Mouse (Mus musculus) neural tube, embryonic 13.5 days (tissue): ENCODE results near the gene Ntn4. TPM values are rescaled to one million over a fixed set of nuclear protein-coding genes. Genes with fewer than 3 reads are reported as not detected.

Source experiments
- ATAC-seq: fragments of 200-750 bp; cut with Nextera tagmentation; 2 replicates; pipeline ENCODE4 v1.8.0; 2017; ENCODE audit warnings: low read depth, mild to moderate bottlenecking, moderate TSS enrichment, moderate library complexity
- H3K27ac ChIP-seq: fragments of 300-500 bp; sonication (generic); replicated peaks from 2 replicates; pipeline ENCODE4 v1.5.1; 2015; ENCODE audit warnings: moderate library complexity, mild to moderate bottlenecking, inconsistent platforms
- H3K27me3 ChIP-seq: fragments of 300-500 bp; sonication (generic); 2 replicates; pipeline ENCODE4 v1.6.1; 2015; ENCODE audit warnings: mild to moderate bottlenecking, inconsistent platforms
- H3K36me3 ChIP-seq: fragments of 300-500 bp; sonication (generic); 2 replicates; pipeline ENCODE4 v1.6.1; 2015; ENCODE audit warnings: mild to moderate bottlenecking, inconsistent platforms
- H3K4me1 ChIP-seq: fragments of 300-500 bp; sonication (generic); replicated peaks from 2 replicates; pipeline ENCODE4 v1.6.1; 2015; ENCODE audit warnings: inconsistent platforms
- H3K4me2 ChIP-seq: fragments of 300-500 bp; sonication (generic); 2 replicates; pipeline ENCODE4 v1.6.1; 2015; ENCODE audit warnings: inconsistent platforms, mild to moderate bottlenecking, moderate library complexity
- H3K4me3 ChIP-seq: fragments of 300-500 bp; sonication (generic); 2 replicates; pipeline ENCODE4 v1.5.1; 2015; ENCODE audit warnings: mild to moderate bottlenecking, inconsistent platforms
- H3K9ac ChIP-seq: fragments of 300-500 bp; sonication (generic); 2 replicates; pipeline ENCODE4 v1.6.1; 2015; ENCODE audit warnings: moderate library complexity, mild to moderate bottlenecking, inconsistent platforms
- H3K9me3 ChIP-seq: fragments of 300-500 bp; sonication (generic); 2 replicates; pipeline ENCODE4 v1.6.1; 2016; ENCODE audit warnings: inconsistent platforms
- WGBS: fragments of 180-500 bp; shearing (Covaris S2); methylation state at CpG from one replicate; pipeline ENCODE4 v1.1.7; 2015; 5-methylcytosine and 5-hydroxymethylcytosine counted together
- polyA plus RNA-seq: library from polyadenylated mRNA; unstranded; fragments of >200 nt; fragmentation: Nextera tagmentation; extraction: Ambion mirVana; gene quantifications from 2 replicates; pipeline ENCODE4 v1.2.1, GENCODE M21; 2015

The Ntn4 gene
- polyA plus RNA-seq: 0.81 and 0.93 TPM in 2 replicates

DNA sequence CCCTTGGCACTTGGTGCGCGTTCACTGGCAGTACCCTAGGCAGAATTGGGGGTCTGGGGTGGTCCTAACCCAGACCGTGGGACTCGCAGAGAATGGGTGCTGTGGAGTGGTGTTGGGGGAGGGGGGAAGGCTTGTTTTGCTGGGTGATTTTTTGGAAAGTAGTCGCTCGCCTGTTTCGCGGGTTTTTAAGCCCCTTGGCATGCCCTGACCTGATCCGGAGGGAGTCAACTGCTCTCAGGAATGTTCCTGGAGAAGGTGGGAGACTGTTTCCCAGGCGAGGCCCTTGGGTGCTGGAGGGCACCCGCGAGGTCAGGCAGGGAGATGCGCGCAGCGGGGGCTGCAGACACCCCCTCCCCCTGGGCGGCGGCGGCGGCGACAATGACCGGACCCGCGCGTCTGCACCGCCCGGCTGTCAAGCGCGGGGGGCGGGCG, at the start of gene Ntn4:
Ntn4 (plus strand) TSS at position 161 of the 432 bp plus-strand sequence.
- Histone ChIP-seq H3K9me3 (no peaks in the 10 kb centered on the region), H3K27ac (peak within 1 kb of the TSS; percentile 78), H3K9ac (peak within 1 kb of the TSS; percentile 92), H3K36me3 (0 out of 2 replicates have a peak, but pooled peaks cover 4% of the 10 kb centered on the region), H3K4me2 (peak within 1 kb of the TSS; percentile 72), H3K27me3 (peaks cover 16% of the 10 kb centered on the region; the same call in 1 of the 2 replicates), H3K4me1 (peaks cover 30% of the 10 kb centered on the region), H3K4me3 (peak within 1 kb of the TSS; percentile 85)
- no peak; the same call in 1 of the 2 replicates for ATAC-seq
- 5% methylated on average over 26 of the region's 30 CpGs for WGBS

DNA sequence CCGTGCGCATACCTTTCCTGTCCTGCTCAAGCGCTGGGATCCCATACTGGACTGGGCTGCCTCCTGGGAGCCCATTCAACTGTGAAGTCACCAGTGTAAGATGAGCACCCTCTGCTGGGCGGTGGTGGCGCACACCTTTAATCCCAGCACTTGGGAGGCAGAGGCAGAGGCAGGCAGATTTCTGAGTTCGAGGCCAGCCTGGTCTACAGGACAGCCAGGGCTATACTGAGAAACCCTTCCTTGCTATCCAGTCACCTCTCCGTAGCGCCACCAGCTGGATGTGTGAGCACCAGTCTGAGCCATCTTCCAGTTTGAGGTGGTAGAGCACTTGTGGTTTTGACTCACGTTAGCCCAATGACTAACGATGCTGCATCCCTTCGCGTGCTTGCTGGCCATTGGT, 48.0 kb upstream of the Ntn4 start:
- 60% methylated on average over 12 of the region's 12 CpGs for WGBS
- H3K4me1 ChIP-seq: peaks cover 18% of the 10 kb centered on the region
- no peak for ATAC-seq
- no peak overlapping the region for H3K27ac ChIP-seq
- no peak overlapping the region for H3K4me3 ChIP-seq
- no peaks in the 10 kb centered on the region for H3K9me3 ChIP-seq
- H3K36me3 ChIP-seq: no peaks in the 10 kb centered on the region
- no peak overlapping the region for H3K9ac ChIP-seq
- H3K27me3 ChIP-seq: peaks cover 5% of the 10 kb centered on the region; the same call in 1 of the 2 replicates
- no peak overlapping the region for H3K4me2 ChIP-seq

DNA sequence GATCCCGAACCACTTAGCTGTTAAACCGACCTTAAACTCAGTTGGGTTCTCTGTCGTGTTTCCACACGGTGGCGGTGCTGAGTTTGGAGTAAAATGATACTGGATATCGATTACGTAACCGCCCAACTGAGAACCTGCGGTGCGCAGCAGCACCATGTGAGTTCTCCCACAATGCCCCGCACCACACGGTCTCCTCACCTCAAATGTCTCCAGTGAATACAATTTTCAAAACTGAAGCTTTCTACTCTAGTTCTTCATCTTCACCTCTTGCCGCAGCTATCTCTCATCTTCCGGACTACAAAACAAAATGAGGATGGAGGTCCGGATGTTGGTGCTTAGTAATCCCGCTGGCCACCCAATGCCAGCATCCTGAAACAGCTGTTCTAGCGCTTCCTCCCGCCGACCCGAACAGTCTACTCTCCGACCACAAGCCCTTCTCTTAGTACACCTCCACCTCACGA, 46.4 kb upstream of the Ntn4 start:
- Histone ChIP-seq H3K9ac (peak overlapping the region; percentile 73), H3K27ac (no peak overlapping the region), H3K4me2 (peak overlapping the region; percentile 72), H3K4me3 (peak overlapping the region; percentile 40), H3K9me3 (no peaks in the 10 kb centered on the region), H3K4me1 (peaks cover 4% of the 10 kb centered on the region), H3K27me3 (peaks cover 5% of the 10 kb centered on the region; the same call in 1 of the 2 replicates), H3K36me3 (no peaks in the 10 kb centered on the region)
- ATAC-seq: peak; percentile 49
- WGBS: 2% methylated on average over 22 of the region's 22 CpGs

DNA sequence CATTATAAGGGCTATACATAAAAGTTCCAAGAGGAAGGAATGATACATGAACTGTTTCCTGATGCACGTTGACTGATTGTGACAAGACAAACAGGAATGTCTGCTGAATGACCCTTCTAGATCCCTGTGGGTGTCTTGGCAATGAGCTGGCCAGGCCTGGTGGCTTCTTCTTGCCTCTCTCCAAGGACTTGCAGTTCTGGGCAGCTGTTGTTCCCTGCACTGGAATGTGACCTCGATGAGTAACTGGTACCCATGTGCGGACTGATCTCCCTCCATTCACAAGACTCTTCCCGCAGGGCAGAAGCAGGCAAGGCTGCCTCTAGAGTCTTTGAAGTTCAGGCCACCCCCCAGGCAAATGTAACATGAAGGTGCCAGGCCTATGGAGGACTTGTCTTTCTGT, 44.6 kb upstream of the Ntn4 start:
- Histone ChIP-seq H3K36me3 (no peaks in the 10 kb centered on the region), H3K9me3 (no peaks in the 10 kb centered on the region), H3K9ac (no peak overlapping the region), H3K4me3 (no peak overlapping the region), H3K27ac (no peak overlapping the region), H3K4me2 (no peak overlapping the region), H3K4me1 (no peaks in the 10 kb centered on the region; the same call in 1 of the 2 replicates), H3K27me3 (peaks cover 5% of the 10 kb centered on the region; the same call in 1 of the 2 replicates)
- 66% methylated on average over 4 of the region's 4 CpGs for WGBS
- no peak for ATAC-seq

GRCm38 (mm10) chr10:93596641-93597040, 43.8 kb upstream of the Ntn4 start:
- Histone ChIP-seq H3K4me3 (no peak overlapping the region), H3K9ac (no peak overlapping the region), H3K9me3 (no peaks in the 10 kb centered on the region), H3K36me3 (no peaks in the 10 kb centered on the region), H3K4me1 (no peaks in the 10 kb centered on the region; the same call in 1 of the 2 replicates), H3K27ac (no peak overlapping the region), H3K27me3 (peaks cover 5% of the 10 kb centered on the region; the same call in 1 of the 2 replicates), H3K4me2 (no peak overlapping the region)
- 86% methylated on average over 3 of the region's 3 CpGs for WGBS
- ATAC-seq: no peak

- Histone ChIP-seq H3K9me3 (no peaks in the 10 kb centered on the region), H3K27ac (no peak overlapping the region), H3K36me3 (no peaks in the 10 kb centered on the region), H3K9ac (no peak overlapping the region), H3K4me2 (no peak overlapping the region), H3K27me3 (no peaks in the 10 kb centered on the region), H3K4me3 (no peak overlapping the region), H3K4me1 (no peaks in the 10 kb centered on the region)
- 88% methylated on average over 5 of the region's 5 CpGs for WGBS
- ATAC-seq: no peak
Measured at GRCm38 (mm10) chr10:93602309-93602708, 38.2 kb upstream of the Ntn4 start.

DNA sequence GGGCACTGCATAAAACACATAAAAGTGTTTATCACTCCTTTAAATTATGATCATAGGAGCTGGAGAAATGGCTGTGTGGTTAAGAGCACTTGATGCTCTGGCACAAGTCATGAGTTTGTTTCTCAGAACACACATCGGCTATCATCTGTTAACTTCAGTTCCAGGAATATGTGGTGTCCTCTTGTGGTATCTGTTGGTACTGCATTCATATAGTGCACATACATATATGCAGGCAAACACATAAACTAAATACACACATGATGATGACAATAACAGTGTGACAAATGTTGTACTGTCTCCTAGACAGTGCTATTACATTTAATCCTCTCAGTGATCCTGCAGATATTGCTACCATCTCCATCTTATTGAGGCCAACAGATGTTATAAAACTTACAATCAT, 37.2 kb upstream of the Ntn4 start:
- Histone ChIP-seq H3K27me3 (no peaks in the 10 kb centered on the region), H3K36me3 (no peaks in the 10 kb centered on the region), H3K27ac (no peak overlapping the region), H3K9ac (no peak overlapping the region), H3K4me3 (no peak overlapping the region), H3K4me1 (no peaks in the 10 kb centered on the region), H3K9me3 (no peaks in the 10 kb centered on the region), H3K4me2 (no peak overlapping the region)
- ATAC-seq: no peak
- WGBS: 96% methylated on average over 1 of the region's 1 CpGs

GRCm38 (mm10) chr10:93606326-93606725, 34.2 kb upstream of the Ntn4 start:
- Histone ChIP-seq H3K4me2 (no peak overlapping the region), H3K4me3 (no peak overlapping the region), H3K27ac (no peak overlapping the region), H3K4me1 (no peaks in the 10 kb centered on the region), H3K36me3 (no peaks in the 10 kb centered on the region), H3K27me3 (no peaks in the 10 kb centered on the region), H3K9me3 (no peaks in the 10 kb centered on the region), H3K9ac (no peak overlapping the region)
- 93% methylated on average over 9 of the region's 9 CpGs for WGBS
- ATAC-seq: no peak

GRCm38 (mm10) chr10:93608051-93608450, 32.4 kb upstream of the Ntn4 start:
- H3K4me3 ChIP-seq: no peak overlapping the region
- no peaks in the 10 kb centered on the region for H3K27me3 ChIP-seq
- no peaks in the 10 kb centered on the region for H3K36me3 ChIP-seq
- 54% methylated on average over 9 of the region's 9 CpGs for WGBS
- H3K27ac ChIP-seq: no peak overlapping the region
- ATAC-seq: no peak
- no peaks in the 10 kb centered on the region for H3K9me3 ChIP-seq
- no peak overlapping the region for H3K4me2 ChIP-seq
- H3K9ac ChIP-seq: no peak overlapping the region
- no peaks in the 10 kb centered on the region for H3K4me1 ChIP-seq

- no peaks in the 10 kb centered on the region for H3K36me3 ChIP-seq
- WGBS: 92% methylated on average over 7 of the region's 7 CpGs
- H3K4me1 ChIP-seq: no peaks in the 10 kb centered on the region
- no peak overlapping the region for H3K27ac ChIP-seq
- ATAC-seq: no peak
- no peaks in the 10 kb centered on the region for H3K9me3 ChIP-seq
- no peak overlapping the region for H3K4me2 ChIP-seq
- H3K4me3 ChIP-seq: no peak overlapping the region
- no peaks in the 10 kb centered on the region for H3K27me3 ChIP-seq
- no peak overlapping the region for H3K9ac ChIP-seq
Measured at GRCm38 (mm10) chr10:93609236-93609635, 31.2 kb upstream of the Ntn4 start.

DNA sequence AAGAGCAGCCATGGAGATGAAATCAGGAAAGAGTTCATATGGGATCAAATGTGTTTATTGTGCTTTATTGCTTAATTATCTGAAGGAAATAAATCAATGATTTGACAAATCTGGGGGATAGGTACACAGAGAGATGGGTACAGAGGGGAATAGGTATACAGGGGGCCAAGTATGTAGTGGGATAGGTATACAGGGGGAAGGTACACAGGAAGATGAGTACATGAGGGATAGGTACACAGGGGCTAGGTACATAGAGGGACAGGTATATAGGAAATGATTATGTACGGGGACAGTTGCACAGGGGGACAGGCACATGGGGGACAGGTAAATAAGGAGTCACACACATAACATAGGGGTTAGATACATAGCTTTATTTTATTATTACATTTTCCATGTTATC, 29.6 kb upstream of the Ntn4 start:
- H3K27me3 ChIP-seq: no peaks in the 10 kb centered on the region
- H3K9me3 ChIP-seq: no peaks in the 10 kb centered on the region
- H3K4me3 ChIP-seq: no peak overlapping the region
- ATAC-seq: peak; percentile 67
- 92% methylated on average over 1 of the region's 1 CpGs for WGBS
- no peaks in the 10 kb centered on the region for H3K4me1 ChIP-seq
- H3K9ac ChIP-seq: no peak overlapping the region
- H3K4me2 ChIP-seq: no peak overlapping the region
- H3K27ac ChIP-seq: no peak overlapping the region
- H3K36me3 ChIP-seq: no peaks in the 10 kb centered on the region

DNA sequence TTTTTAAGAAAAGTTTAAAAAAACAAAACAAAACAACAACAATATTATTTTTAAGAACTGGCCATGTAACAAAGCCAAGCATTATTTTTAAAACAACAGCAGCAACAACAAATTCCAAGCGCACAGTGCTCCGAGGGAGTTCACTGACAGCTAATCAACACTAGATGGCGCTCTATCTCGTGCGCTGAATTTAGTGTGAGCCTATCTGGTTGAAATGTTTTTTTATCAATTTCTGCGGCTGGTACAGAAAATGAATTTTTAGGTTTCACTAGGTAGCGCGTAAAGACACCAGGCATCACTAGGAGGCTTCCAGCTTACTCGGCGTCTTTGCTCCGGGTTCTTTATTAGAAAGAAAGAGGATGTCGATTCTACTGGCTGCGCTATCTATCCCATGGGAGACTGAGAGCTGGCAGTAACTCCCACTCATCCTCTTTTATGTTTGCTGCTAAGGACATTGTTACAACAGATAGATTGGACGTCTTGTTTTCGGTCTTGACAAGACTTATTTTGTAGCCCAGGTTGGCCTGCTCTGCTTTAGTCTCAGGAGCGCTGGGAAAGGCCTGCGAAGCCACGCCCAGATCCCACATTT, 29.0 kb upstream of the Ntn4 start:
- Histone ChIP-seq H3K27ac (no peak overlapping the region), H3K4me3 (peak overlapping the region; percentile 26), H3K4me1 (no peaks in the 10 kb centered on the region), H3K4me2 (peak overlapping the region; percentile 45), H3K27me3 (no peaks in the 10 kb centered on the region), H3K9ac (peak overlapping the region; percentile 47; the same call in 1 of the 2 replicates), H3K36me3 (no peaks in the 10 kb centered on the region), H3K9me3 (no peaks in the 10 kb centered on the region)
- WGBS: 44% methylated on average over 18 of the region's 18 CpGs
- peak; percentile 49; the same call in 1 of the 2 replicates for ATAC-seq

DNA sequence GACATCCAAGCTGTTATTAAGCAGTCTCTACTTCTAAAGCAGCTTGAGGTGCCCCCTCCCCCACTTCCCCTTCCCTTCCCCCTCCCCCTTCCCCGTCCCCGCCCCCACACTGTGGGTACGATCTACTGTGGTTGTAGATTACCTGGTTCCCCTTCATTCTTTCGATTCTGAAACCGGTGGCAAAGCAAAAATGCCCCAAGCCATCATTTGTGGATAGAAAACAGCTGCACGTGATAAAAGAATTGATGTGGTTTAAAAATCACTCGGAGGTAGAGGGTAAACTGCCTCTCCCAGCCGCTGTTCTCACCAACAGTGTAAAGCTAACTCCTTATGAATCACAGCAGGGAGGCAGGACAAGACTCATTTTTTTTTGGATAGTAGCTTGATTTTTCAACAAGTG, 25.6 kb upstream of the Ntn4 start:
- no peaks in the 10 kb centered on the region for H3K9me3 ChIP-seq
- WGBS: 82% methylated on average over 8 of the region's 8 CpGs
- no peak overlapping the region for H3K9ac ChIP-seq

More for the DNA sequence above, 25.6 kb upstream of the Ntn4 start:
- ATAC-seq: no peak
- no peak overlapping the region for H3K4me3 ChIP-seq
- H3K36me3 ChIP-seq: no peaks in the 10 kb centered on the region
- no peaks in the 10 kb centered on the region for H3K4me1 ChIP-seq
- no peak overlapping the region for H3K27ac ChIP-seq
- H3K27me3 ChIP-seq: no peaks in the 10 kb centered on the region
- no peak overlapping the region for H3K4me2 ChIP-seq
